Mouse (Mus musculus) lung, postnatal 14 days (tissue): ENCODE results near the gene Aurkb.

ENCODE experiments used
- DNase-seq: peaks from one replicate; pipeline ENCODE4 v3.0.0; 2021

The Aurkb gene

GRCm38 (mm10) chr11:69064259-69065133 is 19.0 kb downstream of the Aurkb start:
- DNase-seq, result no peak

- no peak for DNase-seq
These were observed 20.0 kb downstream of the Aurkb start for GRCm38 (mm10) chr11:69065394-69065925.

GRCm38 (mm10) chr11:69066163-69066861 is 20.9 kb downstream of the Aurkb start:
- DNase-seq, result no peak

- DNase-seq, result peak; percentile 91
These were observed 21.5 kb downstream of the Aurkb start for GRCm38 (mm10) chr11:69066956-69067355.

GRCm38 (mm10) chr11:69067601-69068000 is 22.2 kb downstream of the Aurkb start:
- DNase-seq, result no peak

GRCm38 (mm10) chr11:69070093-69070492 is 24.6 kb downstream of the Aurkb start:
- DNase-seq, result no peak

- peak; percentile 94 for DNase-seq
These were observed 25.3 kb downstream of the Aurkb start, which contains the start of gene Tmem107 for GRCm38 (mm10) chr11:69070590-69071222. Gene Tmem107 (plus strand): TSS chr11:69070806.

GRCm38 (mm10) chr11:69071262-69071661 is 25.8 kb downstream of the Aurkb start:
- no peak for DNase-seq

GRCm38 (mm10) chr11:69072234-69072633 is 26.8 kb downstream of the Aurkb start:
- no peak for DNase-seq

GRCm38 (mm10) chr11:69072666-69073064 is 27.2 kb downstream of the Aurkb start:
- no peak for DNase-seq

- DNase-seq, result peak; percentile 88
These were observed 27.8 kb downstream of the Aurkb start for GRCm38 (mm10) chr11:69073065-69073888.

- no peak for DNase-seq
These were observed 28.7 kb downstream of the Aurkb start for GRCm38 (mm10) chr11:69073951-69074775.

- no peak for DNase-seq
These were observed 29.3 kb downstream of the Aurkb start for GRCm38 (mm10) chr11:69074776-69075069.

- no peak for DNase-seq
These were observed 30.5 kb downstream of the Aurkb start for GRCm38 (mm10) chr11:69075764-69076479.

GRCm38 (mm10) chr11:69076572-69076971 is 31.1 kb downstream of the Aurkb start:
- no peak for DNase-seq

GRCm38 (mm10) chr11:69077316-69077715 is 31.9 kb downstream of the Aurkb start:
- DNase-seq, result no peak

GRCm38 (mm10) chr11:69078041-69078440 is 32.6 kb downstream of the Aurkb start:
- no peak for DNase-seq

GRCm38 (mm10) chr11:69078805-69079438 is 33.5 kb downstream of the Aurkb start:
- DNase-seq, result no peak

- DNase-seq, result no peak
These were observed 34.8 kb downstream of the Aurkb start for GRCm38 (mm10) chr11:69080102-69080854.

- no peak for DNase-seq
These were observed 35.4 kb downstream of the Aurkb start for GRCm38 (mm10) chr11:69080855-69081222.
